ENCODE assay signal across 22 mouse cellular contexts in the genomic region with DNA sequence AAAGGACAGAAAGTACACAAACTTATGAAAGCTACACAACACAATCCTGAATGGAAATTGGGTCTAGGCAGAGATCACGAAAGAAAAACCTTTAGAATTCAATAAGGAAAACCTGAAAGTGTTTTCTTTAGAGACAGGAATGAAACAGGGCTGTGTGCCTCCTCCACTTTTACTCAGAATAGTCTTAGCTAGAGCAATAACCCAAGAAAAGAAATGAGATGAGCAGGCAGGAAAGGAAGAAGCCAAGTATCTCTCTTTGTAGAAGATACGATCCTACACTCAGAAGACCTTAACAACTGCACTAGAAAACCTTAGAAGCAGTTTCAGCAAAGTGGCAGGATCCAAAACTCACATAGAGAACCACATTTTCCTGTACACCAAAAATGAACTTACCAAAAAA.
DNase-seq lines count a peak whose midpoint lies in the region; ATAC-seq and TF ChIP-seq lines count a peak whose summit lies in the region.
"Had no signal": no experiment of that assay in that cellular context is flagged by ENCODE, and none has a peak within 500 bp of the region (broad histone marks: within the 10 kb centered on the region; RNA-seq: fewer than 3 reads in every experiment).

No protein-coding gene starts in this region.

- 83% methylated on average over 2 of the region's 2 CpGs for WGBS in lung, postnatal 0 days

- no peaks in the 10 kb centered on the region for H3K9me3 ChIP-seq in lung, postnatal 0 days (ENCODE audit: low read length)
- H3K9me3 ChIP-seq: G1E had no signal

- H3K4me3 ChIP-seq in lung, postnatal 0 days (ENCODE audit: low read depth, low read length), result no peak overlapping the region

- peak; percentile 94 for ATAC-seq in frontal cortex, adult (ENCODE audit: low TSS enrichment)
- ATAC-seq in lung, postnatal 0 days, result no peak
- ATAC-seq: activated CD4-positive, CD25-positive, alpha-beta regulatory T cell, adult 4 months; CD4-positive, CD25-positive, alpha-beta regulatory T cell, adult 4 months; Patski had no signal

- H3K27ac ChIP-seq in lung, postnatal 0 days (ENCODE audit: low read length), result no peak overlapping the region

- TF ChIP-seq EP300 in lung, postnatal 0 days (IDR thresholded peaks at IDR 0.05), result no peak

- no peaks in the 10 kb centered on the region for H3K4me1 ChIP-seq in lung, postnatal 0 days (ENCODE audit: insufficient read depth, low read depth, low read length)

- no peak for DNase-seq in frontal cortex, postnatal 36 days (ENCODE audit: low spot score in 2 of 2)
- DNase-seq in brain, adult 2 months (ENCODE audit: low read depth, low spot score), result peak; percentile 46
- DNase-seq in telencephalon, adult 2 months (ENCODE audit: low read depth, low spot score), result peak; percentile 33
- no peak for DNase-seq in lung, postnatal 0 days (ENCODE audit: low spot score)
- no peak for DNase-seq in heart, adult 18-20 months
- DNase-seq: adrenal gland, adult 2 months; adrenal gland, adult 8-10 months; adrenal gland, postnatal 10 days; adrenal gland, postnatal 14 days; adrenal gland, postnatal 25 days; adrenal gland, postnatal 36 days; B cell, adult 2 months; cerebellum, adult 11 months; cerebellum, adult 11-12 months; cerebellum, adult 18-20 months; cerebellum, adult 2 months had no signal

- TF ChIP-seq CTCF in lung, postnatal 0 days (IDR thresholded peaks at IDR 0.05), result no peak

- H3K36me3 ChIP-seq in lung, postnatal 0 days (ENCODE audit: insufficient read depth, low read length), result no peaks in the 10 kb centered on the region
- H3K36me3 ChIP-seq: G1E had no signal

- H3K27me3 ChIP-seq in lung, postnatal 0 days (replicated peaks; ENCODE audit: insufficient read depth, low read length), result no peaks in the 10 kb centered on the region
- H3K27me3 ChIP-seq: CH12.LX, Patski had no signal

- no peak overlapping the region for H3K9ac ChIP-seq in lung, postnatal 0 days (replicated peaks; ENCODE audit: low read depth)

- no peak overlapping the region for H3K4me2 ChIP-seq in lung, postnatal 0 days (replicated peaks; ENCODE audit: low read depth, low read length)

Comparison
In these comparisons a context has a peak if more than half of its experiments do, and no peak if none do; other contexts are left out.
1. DNase-seq: peak in brain, adult 2 months (single experiment) and telencephalon, adult 2 months (single experiment); none in frontal cortex, postnatal 36 days (0 of 2), lung, postnatal 0 days (single experiment) and heart, adult 18-20 months (0 of 2).